Mouse (Mus musculus) embryonic facial prominence, embryonic 11.5 days (tissue): Measurements from ENCODE around the gene Tnfsf15. TPM values are rescaled to one million over a fixed set of nuclear protein-coding genes. Genes with fewer than 3 reads are reported as not detected.

Experiments used
- ATAC-seq: fragments of 200-750 bp; cut with Nextera tagmentation; replicated peaks from 2 replicates; pipeline ENCODE4 v1.8.0; 2017; ENCODE audit warnings: low read depth; ENCODE audit not compliant: insufficient number of reproducible peaks, low FRiP score, low TSS enrichment
- DNase-seq: peaks from one replicate; pipeline ENCODE4 v3.0.0-alpha.2; 2015; ENCODE audit warnings: low spot score
- H3K27ac ChIP-seq: fragments of 300-500 bp; sonication (generic); replicated peaks from 2 replicates; pipeline ENCODE4 v1.5.1; 2014; ENCODE audit warnings: mild to moderate bottlenecking, low read depth, low read length, control low read depth
- H3K27me3 ChIP-seq: fragments of 300-500 bp; sonication (generic); 2 replicates; pipeline ENCODE4 v1.6.1; 2014; ENCODE audit warnings: mild to moderate bottlenecking, low read length, moderate library complexity, mixed read lengths; ENCODE audit not compliant: control insufficient read depth, insufficient read depth
- H3K36me3 ChIP-seq: fragments of 300-500 bp; sonication (generic); replicated peaks from 2 replicates; pipeline ENCODE4 v1.6.1; 2014; ENCODE audit warnings: low read depth, mild to moderate bottlenecking, low read length, moderate library complexity, mixed read lengths; ENCODE audit not compliant: control insufficient read depth, insufficient read depth
- H3K4me1 ChIP-seq: fragments of 300-500 bp; sonication (generic); 2 replicates; pipeline ENCODE4 v1.6.1; 2014; ENCODE audit warnings: low read length, mixed read lengths; ENCODE audit not compliant: control insufficient read depth, insufficient read depth
- H3K4me2 ChIP-seq: fragments of 300-500 bp; sonication (generic); 2 replicates; pipeline ENCODE4 v1.6.1; 2014; ENCODE audit warnings: low read depth, mild to moderate bottlenecking, control low read depth, low read length, moderate library complexity
- H3K4me3 ChIP-seq: fragments of 300-500 bp; sonication (generic); 2 replicates; pipeline ENCODE4 v1.5.1; 2014; ENCODE audit warnings: low read depth, low read length, control low read depth
- H3K9ac ChIP-seq: fragments of 300-500 bp; sonication (generic); replicated peaks from 2 replicates; pipeline ENCODE4 v1.6.1; 2014; ENCODE audit warnings: mild to moderate bottlenecking, control low read depth, low read length
- H3K9me3 ChIP-seq: fragments of 300-500 bp; sonication (generic); replicated peaks from 2 replicates; pipeline ENCODE4 v1.6.1; 2016; ENCODE audit warnings: mild to moderate bottlenecking, low read length, inconsistent platforms, mixed read lengths; ENCODE audit not compliant: control insufficient read depth
- WGBS: fragments of 180-500 bp; shearing (Covaris S2); extraction: QIAGEN DNeasy Blood & Tissue Kit; methylation state at CpG from one replicate; pipeline ENCODE4 v1.1.7; 2014; 5-methylcytosine and 5-hydroxymethylcytosine counted together
- polyA plus RNA-seq: library from polyadenylated mRNA; unstranded; fragments of >200 nt; fragmentation: Nextera tagmentation; extraction: Ambion mirVana; gene quantifications from 2 replicates; pipeline ENCODE4 v1.2.1, GENCODE M21; 2014

Tnfsf15 gene
- polyA plus RNA-seq, 1 experiment from 2014 or later = 0.06 TPM

GRCm38 (mm10) chr4:63771291-63771690 lies 26.4 kb upstream of the Tnfsf15 start:
- no peaks in the 10 kb centered on the region for H3K36me3 ChIP-seq
- ATAC-seq = no peak
- no peak overlapping the region for H3K9ac ChIP-seq
- H3K27ac ChIP-seq = no peak overlapping the region
- H3K27me3 ChIP-seq = no peaks in the 10 kb centered on the region
- H3K4me2 ChIP-seq = no peak overlapping the region
- no peaks in the 10 kb centered on the region for H3K9me3 ChIP-seq
- WGBS = 78% methylated on average over 4 of the region's 4 CpGs
- H3K4me1 ChIP-seq = no peaks in the 10 kb centered on the region
- DNase-seq = no peak
- H3K4me3 ChIP-seq = no peak overlapping the region

- H3K36me3 ChIP-seq = no peaks in the 10 kb centered on the region
- no peaks in the 10 kb centered on the region for H3K9me3 ChIP-seq
- no peak overlapping the region for H3K4me3 ChIP-seq
- no peaks in the 10 kb centered on the region for H3K4me1 ChIP-seq
- no peak for DNase-seq
- H3K9ac ChIP-seq = no peak overlapping the region
- no peaks in the 10 kb centered on the region for H3K27me3 ChIP-seq
- no peak overlapping the region for H3K4me2 ChIP-seq
- no peak overlapping the region for H3K27ac ChIP-seq
- ATAC-seq = no peak
- 91% methylated on average over 3 of the region's 3 CpGs for WGBS
These were observed 24.2 kb upstream of the Tnfsf15 start for GRCm38 (mm10) chr4:63769161-63769560.

- Histone ChIP-seq H3K27ac (no peak overlapping the region), H3K4me3 (no peak overlapping the region), H3K4me2 (no peak overlapping the region), H3K9me3 (no peaks in the 10 kb centered on the region), H3K27me3 (no peaks in the 10 kb centered on the region), H3K4me1 (no peaks in the 10 kb centered on the region), H3K36me3 (no peaks in the 10 kb centered on the region), H3K9ac (no peak overlapping the region)
- ATAC-seq (no peak), DNase-seq (no peak)
- WGBS = 89% methylated on average over 2 of the region's 2 CpGs
These were observed 20.1 kb upstream of the Tnfsf15 start for GRCm38 (mm10) chr4:63765050-63765449.

DNA sequence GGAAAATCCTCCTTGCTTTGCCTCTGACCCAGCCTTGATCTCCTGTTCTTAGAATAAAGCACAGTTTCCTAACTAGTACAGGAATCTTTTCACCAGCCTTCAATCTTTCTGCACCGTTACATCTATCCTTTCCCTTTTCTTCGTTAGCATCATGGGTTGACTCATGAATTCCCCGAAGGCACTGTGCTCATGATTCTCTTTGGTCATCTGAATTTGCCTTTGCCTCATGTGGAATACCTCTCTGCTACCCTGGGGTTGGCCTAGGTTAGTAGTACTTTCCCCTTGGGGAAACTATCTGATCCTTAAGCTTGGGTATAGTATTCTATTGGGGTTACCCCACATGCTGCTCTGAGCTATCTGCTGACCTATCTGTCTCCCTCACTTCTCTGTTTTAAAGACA lies 15.0 kb upstream of the Tnfsf15 start:
- H3K36me3 ChIP-seq = no peaks in the 10 kb centered on the region
- 91% methylated on average over 3 of the region's 3 CpGs for WGBS
- H3K27ac ChIP-seq = no peak overlapping the region
- H3K4me2 ChIP-seq = no peak overlapping the region
- no peak overlapping the region for H3K9ac ChIP-seq
- H3K4me3 ChIP-seq = no peak overlapping the region
- ATAC-seq = no peak
- no peaks in the 10 kb centered on the region for H3K27me3 ChIP-seq
- no peak for DNase-seq
- no peaks in the 10 kb centered on the region for H3K9me3 ChIP-seq
- no peaks in the 10 kb centered on the region for H3K4me1 ChIP-seq

- H3K4me1 ChIP-seq = 0 out of 2 replicates have a peak, but pooled peaks cover under 1% of the 10 kb centered on the region
- H3K9me3 ChIP-seq = no peaks in the 10 kb centered on the region
- H3K9ac ChIP-seq = no peak overlapping the region
- no peak overlapping the region for H3K4me2 ChIP-seq
- no peak overlapping the region for H3K27ac ChIP-seq
- 78% methylated on average over 6 of the region's 6 CpGs for WGBS
- no peaks in the 10 kb centered on the region for H3K36me3 ChIP-seq
- ATAC-seq = no peak
- H3K27me3 ChIP-seq = no peaks in the 10 kb centered on the region
- DNase-seq = no peak
- H3K4me3 ChIP-seq = no peak overlapping the region
These were observed 12.7 kb upstream of the Tnfsf15 start for GRCm38 (mm10) chr4:63757527-63758154.

DNA sequence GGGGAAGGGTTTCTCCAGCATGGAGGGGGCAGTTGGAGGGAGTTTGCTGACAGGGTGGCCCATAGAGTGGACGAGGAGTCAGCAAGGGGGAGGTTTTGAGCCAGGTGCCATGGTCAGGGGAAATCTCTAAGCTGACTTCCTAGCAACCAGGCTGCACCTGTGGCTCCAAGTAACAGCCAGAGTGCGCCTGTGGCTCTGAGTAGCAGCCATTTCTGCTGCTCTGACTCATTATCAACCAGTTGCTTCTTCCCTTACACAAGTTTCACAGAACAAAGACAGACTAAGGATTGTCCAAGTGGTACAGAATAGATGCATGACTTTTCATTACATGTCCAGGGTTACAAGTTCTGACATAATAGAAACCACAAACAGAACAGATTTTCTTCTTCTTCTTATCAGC lies 11.2 kb upstream of the Tnfsf15 start:
- Histone ChIP-seq H3K27ac (no peak overlapping the region), H3K27me3 (no peaks in the 10 kb centered on the region), H3K4me1 (0 out of 2 replicates have a peak, but pooled peaks cover 2% of the 10 kb centered on the region), H3K4me2 (no peak overlapping the region), H3K9ac (no peak overlapping the region), H3K9me3 (no peaks in the 10 kb centered on the region), H3K36me3 (no peaks in the 10 kb centered on the region), H3K4me3 (no peak overlapping the region)
- no peak for ATAC-seq
- no peak for DNase-seq
- 64% methylated on average over 2 of the region's 2 CpGs for WGBS

- Histone ChIP-seq H3K4me3 (no peak overlapping the region), H3K36me3 (no peaks in the 10 kb centered on the region), H3K27ac (no peak overlapping the region), H3K4me1 (0 out of 2 replicates have a peak, but pooled peaks cover 2% of the 10 kb centered on the region), H3K9me3 (no peaks in the 10 kb centered on the region), H3K9ac (no peak overlapping the region), H3K4me2 (no peak overlapping the region), H3K27me3 (no peaks in the 10 kb centered on the region)
- WGBS = 83% methylated on average over 9 of the region's 9 CpGs
- DNase-seq (no peak), ATAC-seq (no peak)
These were observed 9.6 kb upstream of the Tnfsf15 start for GRCm38 (mm10) chr4:63754467-63755020.

DNA sequence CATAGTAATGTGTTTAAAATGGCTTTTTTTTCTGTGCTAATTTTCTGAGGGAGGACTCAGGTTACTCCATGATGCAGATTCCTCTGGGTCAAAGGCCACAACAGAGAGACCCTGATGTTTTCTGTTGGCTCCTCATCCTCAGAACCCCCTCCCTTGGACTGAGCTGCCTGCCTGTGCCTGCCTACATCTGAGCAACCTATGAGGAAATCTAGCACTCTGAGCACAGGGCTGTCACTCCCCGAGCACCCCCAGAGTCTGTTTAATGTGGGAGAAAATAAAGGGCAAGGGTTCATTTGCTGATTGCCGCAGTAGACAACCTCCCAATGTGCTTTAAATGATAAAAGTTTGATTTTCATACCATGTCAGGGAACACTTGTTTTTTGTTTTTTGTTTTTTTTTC lies 8.9 kb upstream of the Tnfsf15 start:
- H3K4me3 ChIP-seq = no peak overlapping the region
- no peak overlapping the region for H3K4me2 ChIP-seq
- WGBS = 62% methylated on average over 2 of the region's 2 CpGs
- no peak overlapping the region for H3K27ac ChIP-seq
- no peaks in the 10 kb centered on the region for H3K9me3 ChIP-seq
- H3K4me1 ChIP-seq = 0 out of 2 replicates have a peak, but pooled peaks cover 2% of the 10 kb centered on the region
- no peak for ATAC-seq
- H3K27me3 ChIP-seq = no peaks in the 10 kb centered on the region
- no peaks in the 10 kb centered on the region for H3K36me3 ChIP-seq
- DNase-seq = no peak
- H3K9ac ChIP-seq = no peak overlapping the region
